ENCODE assay signal across 10 mouse cellular contexts in the genomic region with DNA sequence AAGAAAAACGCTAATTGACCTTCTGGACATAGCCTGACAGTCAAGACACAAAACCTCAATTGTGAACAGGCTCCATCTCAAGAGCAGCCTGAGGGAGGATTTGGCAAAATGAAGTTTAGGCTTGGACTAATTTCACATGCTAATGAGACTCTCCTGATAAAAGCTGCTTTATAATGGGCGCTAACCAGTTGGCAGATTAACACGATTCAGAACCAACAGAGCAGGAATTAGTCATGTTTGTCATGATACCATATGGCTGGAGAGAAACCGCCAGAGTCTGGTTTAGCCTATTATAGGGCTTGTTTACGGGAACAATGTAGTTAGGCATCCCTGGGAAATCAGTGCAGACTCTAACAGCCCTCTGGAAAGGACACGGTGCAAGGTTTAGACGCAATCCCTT.
DNase-seq lines count a peak whose midpoint lies in the region; ATAC-seq and TF ChIP-seq lines count a peak whose summit lies in the region.
"Had no signal": no experiment of that assay in that cellular context is flagged by ENCODE, and none has a peak within 500 bp of the region (broad histone marks: within the 10 kb centered on the region; RNA-seq: fewer than 3 reads in every experiment).

No protein-coding gene starts in this region.

- peak; percentile 44 for DNase-seq in embryo, embryonic 10 days (ENCODE audit: low spot score)
- DNase-seq in embryo, embryonic 9.5 days (ENCODE audit: extremely low spot score): no peak
- peak; percentile 55 for DNase-seq in embryonic facial prominence, embryonic 14.5 days (ENCODE audit: low spot score)
- peak; percentile 82 for DNase-seq in hindbrain, postnatal 0 days (ENCODE audit: low spot score)
- DNase-seq in midbrain, postnatal 0 days (ENCODE audit: low spot score): peak; percentile 88
- no peak for DNase-seq in kidney, postnatal 25 days
- no peak for DNase-seq in adrenal gland, adult 2 months
- DNase-seq: B cell, adult 2 months; liver, postnatal 0 days had no signal

- no peaks in the 10 kb centered on the region for H3K27me3 ChIP-seq in embryonic facial prominence, embryonic 14.5 days (replicated peaks; ENCODE audit: control insufficient read depth, insufficient read depth, low read length)
- H3K27me3 ChIP-seq in hindbrain, postnatal 0 days (ENCODE audit: insufficient read depth, low read length): no peaks in the 10 kb centered on the region
- H3K27me3 ChIP-seq in midbrain, postnatal 0 days (ENCODE audit: insufficient read depth, low read length): no peaks in the 10 kb centered on the region
- no peaks in the 10 kb centered on the region for H3K27me3 ChIP-seq in kidney, embryonic 16.5 days (ENCODE audit: insufficient read depth, low read length)

- H3K4me1 ChIP-seq in embryonic facial prominence, embryonic 14.5 days (ENCODE audit: control insufficient read depth, insufficient read depth, low read length): peaks cover 22% of the 10 kb centered on the region
- H3K4me1 ChIP-seq in hindbrain, postnatal 0 days (ENCODE audit: insufficient read depth, low read length): peaks cover 18% of the 10 kb centered on the region
- H3K4me1 ChIP-seq in midbrain, postnatal 0 days (ENCODE audit: insufficient read depth, low read length): no peaks in the 10 kb centered on the region
- peaks cover 15% of the 10 kb centered on the region for H3K4me1 ChIP-seq in kidney, embryonic 16.5 days (ENCODE audit: insufficient read depth, low read length)

- no peak for TF ChIP-seq CTCF in hindbrain, postnatal 0 days (IDR thresholded peaks at IDR 0.05; ENCODE audit: low read depth)
- no peak for TF ChIP-seq CTCF in midbrain, postnatal 0 days (IDR thresholded peaks at IDR 0.05)

- peak; percentile 32; the same call in 1 of the 2 replicates for ATAC-seq in embryonic facial prominence, embryonic 14.5 days (ENCODE audit: low read depth)
- ATAC-seq in hindbrain, postnatal 0 days: peak; percentile 85
- no peak for ATAC-seq in midbrain, postnatal 0 days (ENCODE audit: low FRiP score)
- ATAC-seq in kidney, embryonic 16.5 days (ENCODE audit: low FRiP score, low TSS enrichment): no peak
- ATAC-seq: liver, postnatal 0 days had no signal

- no peak overlapping the region for H3K9ac ChIP-seq in embryonic facial prominence, embryonic 14.5 days (ENCODE audit: low read depth, low read length)
- H3K9ac ChIP-seq in hindbrain, postnatal 0 days (replicated peaks; ENCODE audit: low read length): no peak overlapping the region
- H3K9ac ChIP-seq in midbrain, postnatal 0 days (replicated peaks; ENCODE audit: low read length, poor library complexity, severe bottlenecking): no peak overlapping the region
- no peak overlapping the region for H3K9ac ChIP-seq in kidney, embryonic 16.5 days (replicated peaks; ENCODE audit: low read length)
- H3K9ac ChIP-seq: liver, postnatal 0 days had no signal

- no peaks in the 10 kb centered on the region for H3K36me3 ChIP-seq in embryonic facial prominence, embryonic 14.5 days (ENCODE audit: control insufficient read depth, insufficient read depth, low read length)
- no peaks in the 10 kb centered on the region for H3K36me3 ChIP-seq in hindbrain, postnatal 0 days (ENCODE audit: insufficient read depth, low read length)
- no peaks in the 10 kb centered on the region for H3K36me3 ChIP-seq in midbrain, postnatal 0 days (ENCODE audit: insufficient read depth, low read length)
- no peaks in the 10 kb centered on the region for H3K36me3 ChIP-seq in kidney, embryonic 16.5 days (ENCODE audit: insufficient read depth, low read length)

- WGBS in embryonic facial prominence, embryonic 14.5 days: 38% methylated on average over 7 of the region's 7 CpGs
- WGBS in hindbrain, postnatal 0 days: 15% methylated on average over 7 of the region's 7 CpGs
- 19% methylated on average over 7 of the region's 7 CpGs for WGBS in midbrain, postnatal 0 days
- WGBS in kidney, embryonic 16.5 days: 68% methylated on average over 7 of the region's 7 CpGs

- no peak overlapping the region; the same call in none of the 2 replicates for H3K27ac ChIP-seq in embryonic facial prominence, embryonic 14.5 days (replicated peaks; ENCODE audit: low read depth, low read length)
- peak overlapping the region; percentile 32 for H3K27ac ChIP-seq in hindbrain, postnatal 0 days
- no peak overlapping the region for H3K27ac ChIP-seq in midbrain, postnatal 0 days (ENCODE audit: low read depth, low read length)
- no peak overlapping the region for H3K27ac ChIP-seq in kidney, embryonic 16.5 days (ENCODE audit: low read length)

- H3K4me2 ChIP-seq in embryonic facial prominence, embryonic 14.5 days (ENCODE audit: low read depth, low read length): no peak overlapping the region
- no peak overlapping the region for H3K4me2 ChIP-seq in hindbrain, postnatal 0 days (ENCODE audit: low read depth, low read length)
- no peak overlapping the region for H3K4me2 ChIP-seq in midbrain, postnatal 0 days (ENCODE audit: low read depth, low read length, poor library complexity, severe bottlenecking)
- no peak overlapping the region for H3K4me2 ChIP-seq in kidney, embryonic 16.5 days (replicated peaks; ENCODE audit: low read depth, low read length)

- H3K4me3 ChIP-seq in embryonic facial prominence, embryonic 14.5 days (ENCODE audit: low read depth, low read length): no peak overlapping the region
- no peak overlapping the region for H3K4me3 ChIP-seq in hindbrain, postnatal 0 days (ENCODE audit: low read length)
- H3K4me3 ChIP-seq in midbrain, postnatal 0 days (ENCODE audit: low read depth, low read length): no peak overlapping the region
- H3K4me3 ChIP-seq in kidney, embryonic 16.5 days (ENCODE audit: low read length): no peak overlapping the region

- H3K9me3 ChIP-seq in embryonic facial prominence, embryonic 14.5 days (ENCODE audit: control insufficient read depth, low read length): no peaks in the 10 kb centered on the region
- no peaks in the 10 kb centered on the region for H3K9me3 ChIP-seq in hindbrain, postnatal 0 days (ENCODE audit: low read length)
- H3K9me3 ChIP-seq in midbrain, postnatal 0 days (ENCODE audit: low read length): no peaks in the 10 kb centered on the region
- H3K9me3 ChIP-seq in kidney, embryonic 16.5 days (ENCODE audit: low read length): no peaks in the 10 kb centered on the region

Comparison
In these comparisons a context has a peak if more than half of its experiments do, and no peak if none do; other contexts are left out.
1. DNase-seq: peak in embryo, embryonic 10 days (single experiment), embryonic facial prominence, embryonic 14.5 days (single experiment), hindbrain, postnatal 0 days (single experiment) and midbrain, postnatal 0 days (single experiment); none in embryo, embryonic 9.5 days (single experiment), kidney, postnatal 25 days (0 of 2) and adrenal gland, adult 2 months (single experiment).
2. ATAC-seq: peak in embryonic facial prominence, embryonic 14.5 days (single experiment) and hindbrain, postnatal 0 days (single experiment); none in midbrain, postnatal 0 days (single experiment) and kidney, embryonic 16.5 days (single experiment).